Mouse (Mus musculus) right cerebral cortex, adult 2 months (tissue): ENCODE results near the gene Sh2d2a.
"Not testable (repeated sequence)": the region's sequence is repeated elsewhere in the genome, so short reads cannot be mapped to it uniquely, and the experiment has no call there.

ENCODE experiments used
- DNase-seq, 2 experiments: peaks; one replicate each; pipeline ENCODE4 v3.0.0; 2021 to 2022; ENCODE audit warnings: low spot score in 2 of 2

Gene Sh2d2a

GRCm38 (mm10) chr3:87846650-87847110 lies at the start of gene Sh2d2a:
Gene Sh2d2a (plus strand): TSS chr3:87846755.
- no peak for DNase-seq

GRCm38 (mm10) chr3:87801681-87802080 lies 44.9 kb upstream of the Sh2d2a start:
- no peak for DNase-seq

GRCm38 (mm10) chr3:87804038-87804677 lies 42.4 kb upstream of the Sh2d2a start:
- DNase-seq = no peak

GRCm38 (mm10) chr3:87809322-87809962 lies 37.1 kb upstream of the Sh2d2a start:
- no peak for DNase-seq

DNA sequence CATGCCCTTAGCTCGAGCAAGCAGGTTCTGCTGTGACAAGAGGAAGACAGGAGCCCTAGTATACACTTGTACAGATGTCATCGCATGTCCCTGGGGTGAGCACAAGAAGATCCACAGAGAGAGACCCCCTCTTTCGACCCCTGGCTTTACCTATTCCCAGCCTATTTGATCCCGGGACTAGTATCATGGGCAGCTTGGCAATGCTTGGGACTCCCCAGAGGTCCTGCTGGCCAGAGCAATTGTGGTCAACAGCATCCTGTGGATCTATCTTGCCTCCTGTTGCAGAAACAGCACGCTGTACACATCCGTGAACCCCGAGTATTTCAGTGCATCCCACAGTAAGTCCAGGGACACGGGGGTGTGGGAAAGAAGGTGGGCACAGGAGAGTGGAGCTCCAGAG lies 35.3 kb upstream of the Sh2d2a start:
- DNase-seq = no peak

DNA sequence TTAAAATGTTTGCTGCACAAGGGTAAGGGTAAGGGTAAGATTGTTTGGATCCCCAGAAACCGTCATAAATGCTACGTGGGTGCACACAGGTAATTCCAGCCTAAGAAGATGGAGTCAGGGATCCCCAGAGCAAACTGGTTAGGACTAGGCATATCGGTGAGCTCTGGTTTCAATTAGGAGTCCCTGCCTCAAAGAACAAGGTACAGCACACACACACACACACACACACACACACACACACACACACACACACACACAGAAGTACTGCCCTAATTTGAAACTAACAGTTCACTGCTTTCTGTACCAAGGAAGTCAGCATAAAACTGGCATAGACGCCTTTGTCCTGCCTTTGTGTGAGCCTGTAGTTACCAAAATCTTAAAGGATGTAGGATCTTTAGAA lies 34.1 kb upstream of the Sh2d2a start:
- no peak for DNase-seq

GRCm38 (mm10) chr3:87812873-87813272 lies 33.7 kb upstream of the Sh2d2a start:
- no peak for DNase-seq

DNA sequence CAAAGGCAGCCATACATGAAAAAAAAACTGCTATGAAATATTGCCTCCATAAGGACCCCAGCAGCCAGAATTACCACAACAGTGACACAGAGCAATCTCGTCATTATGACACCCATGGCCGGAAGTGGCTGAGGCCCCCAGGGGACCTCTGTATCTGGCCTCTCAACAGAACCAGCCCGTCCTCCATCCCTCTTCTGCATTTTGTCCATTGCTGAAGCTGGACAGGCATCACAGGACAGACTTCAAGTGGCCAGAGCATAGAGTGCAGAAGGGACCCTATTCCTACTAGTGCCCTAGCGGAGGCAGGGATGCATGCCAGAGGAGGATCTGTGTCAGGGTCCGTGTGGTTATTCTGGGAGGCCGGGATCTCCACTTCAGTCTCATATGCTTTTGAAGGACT lies 30.4 kb upstream of the Sh2d2a start:
- DNase-seq = no peak

DNA sequence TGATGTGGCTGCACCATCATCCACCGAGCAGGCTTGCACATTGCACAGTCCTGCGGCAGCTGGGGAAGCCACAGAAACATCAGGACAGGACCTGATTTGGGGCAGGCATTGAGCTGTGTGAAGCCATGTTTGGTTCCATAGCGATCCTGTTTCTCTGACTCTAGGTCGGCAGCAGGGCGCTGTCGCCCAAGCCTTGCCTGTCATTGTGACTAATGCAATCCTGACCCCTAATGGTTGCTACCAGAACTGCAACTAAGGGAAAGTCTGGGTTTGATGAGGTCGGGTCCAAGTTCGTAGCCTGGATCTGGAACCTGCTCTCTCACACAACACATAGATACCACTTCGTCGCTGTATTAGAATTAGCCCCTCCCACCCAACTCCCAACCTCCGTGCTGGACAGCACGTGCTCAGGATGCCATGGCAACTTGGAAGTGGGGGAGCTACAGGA lies 29.9 kb upstream of the Sh2d2a start:
- peak; percentile 77 to 80 for DNase-seq

- DNase-seq = no peak
Measured at GRCm38 (mm10) chr3:87818226-87818625, 28.3 kb upstream of the Sh2d2a start.

GRCm38 (mm10) chr3:87824206-87824605 lies 22.3 kb upstream of the Sh2d2a start, which contains the start of gene Pear1:
Gene Pear1 (minus strand): TSS chr3:87824306.
- DNase-seq = not testable (repeated sequence)

GRCm38 (mm10) chr3:87828435-87828834 lies 18.1 kb upstream of the Sh2d2a start:
- no peak for DNase-seq

DNA sequence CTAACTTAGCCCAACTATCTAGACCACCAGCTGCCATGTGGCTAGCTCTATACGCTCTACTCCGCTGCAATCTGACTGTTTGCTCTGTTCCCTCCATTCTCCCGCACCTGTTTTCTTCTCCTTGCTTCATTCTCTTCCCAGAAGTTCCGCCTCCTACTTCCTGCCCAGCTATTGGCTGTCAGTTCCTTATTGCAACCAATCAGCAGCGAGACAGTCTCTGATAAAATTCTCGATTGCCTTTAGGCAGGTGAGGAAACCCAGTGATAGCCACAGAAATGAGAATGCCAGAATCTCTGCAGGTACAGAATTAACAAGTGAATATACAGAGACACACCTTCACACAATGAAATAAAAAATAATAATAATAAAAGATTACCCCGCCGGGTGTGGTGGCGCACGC lies 17.5 kb upstream of the Sh2d2a start:
- DNase-seq = no peak

GRCm38 (mm10) chr3:87832109-87832859 lies 14.3 kb upstream of the Sh2d2a start:
- no peak for DNase-seq

GRCm38 (mm10) chr3:87833482-87833881 lies 13.1 kb upstream of the Sh2d2a start:
- no peak for DNase-seq

DNA sequence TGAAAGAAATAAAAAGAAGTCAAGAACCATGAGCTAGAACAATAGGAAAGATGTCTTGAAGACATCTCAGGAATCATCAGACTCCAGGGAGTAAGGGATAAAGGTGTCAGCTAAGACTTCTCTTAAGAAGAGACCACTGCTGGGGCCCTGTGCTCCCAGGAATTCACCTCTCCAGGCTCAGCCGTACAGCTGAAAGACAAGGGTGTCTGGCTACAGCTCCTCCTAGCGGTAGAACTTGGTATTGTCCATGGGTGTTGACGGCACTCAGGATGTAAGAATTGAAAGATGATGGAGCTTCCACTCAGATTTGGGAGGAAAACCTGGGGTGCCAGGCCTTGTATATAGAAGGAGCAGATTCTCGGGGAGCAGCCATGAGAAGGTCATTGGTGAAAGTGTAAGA lies 7.9 kb upstream of the Sh2d2a start:
- peak; percentile 86 to 87 for DNase-seq

DNA sequence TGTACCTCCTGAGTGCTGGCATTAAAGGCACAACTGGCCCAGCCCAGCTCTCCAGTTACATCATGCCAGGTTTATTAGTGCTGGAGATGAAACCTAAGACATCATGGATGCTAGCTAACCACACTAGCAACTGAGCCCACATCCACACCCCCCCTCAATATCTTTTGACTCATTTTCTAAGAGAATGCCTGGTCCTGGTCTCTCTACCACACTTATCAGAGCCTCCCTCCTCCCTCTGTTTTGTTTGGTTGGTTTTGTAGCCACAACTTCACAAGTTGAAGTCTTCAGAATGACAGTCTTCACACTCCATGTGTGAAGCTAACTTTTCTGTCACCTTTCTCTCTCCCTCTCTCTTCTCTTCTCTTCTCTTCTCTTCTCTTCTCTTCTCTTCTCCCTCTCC lies 5.7 kb upstream of the Sh2d2a start:
- DNase-seq = no peak

DNA sequence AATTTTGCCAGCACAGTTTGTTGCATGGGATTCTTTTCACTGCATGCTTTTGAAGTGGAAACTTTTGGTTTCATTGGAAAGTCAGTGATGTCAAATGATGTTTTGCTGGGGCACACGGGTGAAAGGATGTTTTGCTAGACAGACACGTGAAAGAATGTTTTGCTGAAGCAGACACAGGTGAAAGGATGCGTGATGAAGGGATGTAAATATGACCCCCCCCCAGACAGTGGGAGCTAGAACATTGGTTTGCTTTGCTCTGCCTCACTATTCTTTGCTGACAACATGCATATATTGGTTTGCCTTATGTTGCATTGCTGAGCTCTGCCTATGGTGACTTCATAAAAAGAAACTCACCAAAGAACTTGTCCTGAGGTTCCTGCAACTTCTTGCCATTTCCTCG lies 1.6 kb upstream of the Sh2d2a start:
- no peak for DNase-seq

DNA sequence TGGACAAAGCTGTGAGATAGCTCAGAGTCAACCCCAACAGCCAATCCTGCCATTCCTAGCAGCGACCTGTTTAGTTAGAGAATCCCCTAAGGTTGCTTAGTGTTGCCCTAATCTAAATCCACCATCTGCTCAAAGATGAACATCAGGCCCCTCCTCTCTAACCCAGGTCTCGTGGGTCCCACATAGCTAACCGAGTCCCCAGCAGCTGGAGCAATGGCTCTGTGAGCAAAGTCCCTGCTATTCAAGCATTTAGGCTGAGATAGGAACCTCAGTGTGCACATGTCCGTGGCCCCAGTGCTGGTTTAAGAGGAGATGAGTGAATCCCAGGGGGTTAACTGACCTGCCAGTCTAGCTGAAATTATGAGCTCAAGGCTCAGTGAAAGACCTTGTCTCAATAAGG lies 369 bp upstream of the Sh2d2a start:
- no peak for DNase-seq

- no peak for DNase-seq
Measured at GRCm38 (mm10) chr3:87847680-87848079, 1.1 kb downstream of the Sh2d2a start.

GRCm38 (mm10) chr3:87849117-87849516 lies 2.6 kb downstream of the Sh2d2a start:
- DNase-seq = no peak

- no peak for DNase-seq
Measured at GRCm38 (mm10) chr3:87854795-87855568, 8.4 kb downstream of the Sh2d2a start.
